Mouse (Mus musculus): ENCODE data around the gene Cyp4x1. TPM values are rescaled to one million over a fixed set of nuclear protein-coding genes. Genes with fewer than 3 reads are reported as not detected.
"Not testable (repeated sequence)": the region's sequence is repeated elsewhere in the genome, so short reads cannot be mapped to it uniquely, and the experiment has no call there.

Cyp4x1 gene
- under 1 TPM in 1 of 2 experiments, not detected in 1; 0.09 TPM for polyA plus RNA-seq (2017; shearing (Covaris generic))

GRCm38 (mm10) chr4:115133621-115134295, at the start of gene Cyp4x1:
TSS of gene Cyp4x1 (minus strand) at chr4:115134281.
- ATAC-seq = no peak

GRCm38 (mm10) chr4:115176201-115176600, 42.1 kb upstream of the Cyp4x1 start:
- not testable (repeated sequence) for ATAC-seq

GRCm38 (mm10) chr4:115174694-115175353, 40.7 kb upstream of the Cyp4x1 start:
- ATAC-seq = no peak

GRCm38 (mm10) chr4:115158963-115159362, 24.9 kb upstream of the Cyp4x1 start:
- ATAC-seq = not testable (repeated sequence)

- no peak for ATAC-seq
These were observed 20.6 kb upstream of the Cyp4x1 start for GRCm38 (mm10) chr4:115154723-115155122.

GRCm38 (mm10) chr4:115134296-115134630, 182 bp upstream of the Cyp4x1 start:
- no peak for ATAC-seq

- no peak for ATAC-seq
These were observed 996 bp downstream of the Cyp4x1 start for GRCm38 (mm10) chr4:115133085-115133484.

GRCm38 (mm10) chr4:115124713-115125112, 9.4 kb downstream of the Cyp4x1 start:
- no peak for ATAC-seq

GRCm38 (mm10) chr4:115123507-115123906, 10.6 kb downstream of the Cyp4x1 start:
- ATAC-seq = no peak

GRCm38 (mm10) chr4:115121608-115122007, 12.5 kb downstream of the Cyp4x1 start:
- no peak for ATAC-seq

- ATAC-seq = no peak
These were observed 12.9 kb downstream of the Cyp4x1 start for GRCm38 (mm10) chr4:115121162-115121561.

- ATAC-seq = no peak
These were observed 14.4 kb downstream of the Cyp4x1 start for GRCm38 (mm10) chr4:115119642-115120041.

GRCm38 (mm10) chr4:115113266-115113665, 20.8 kb downstream of the Cyp4x1 start:
- ATAC-seq = no peak

GRCm38 (mm10) chr4:115111167-115111566, 22.9 kb downstream of the Cyp4x1 start:
- no peak for ATAC-seq

- ATAC-seq = no peak
These were observed 30.6 kb downstream of the Cyp4x1 start for GRCm38 (mm10) chr4:115103510-115103909.

- ATAC-seq = peak; percentile 66
These were observed 32.4 kb downstream of the Cyp4x1 start for GRCm38 (mm10) chr4:115101682-115102081.

GRCm38 (mm10) chr4:115097146-115097496, 37.0 kb downstream of the Cyp4x1 start:
- ATAC-seq = no peak

- ATAC-seq = peak; percentile 56
These were observed 37.5 kb downstream of the Cyp4x1 start for GRCm38 (mm10) chr4:115096435-115097145.

GRCm38 (mm10) chr4:115095671-115096434, 38.2 kb downstream of the Cyp4x1 start:
- ATAC-seq = peak; percentile 48

- ATAC-seq = no peak
These were observed 40.0 kb downstream of the Cyp4x1 start for GRCm38 (mm10) chr4:115094056-115094455.

- ATAC-seq = no peak
These were observed 40.7 kb downstream of the Cyp4x1 start for GRCm38 (mm10) chr4:115093331-115093864.

GRCm38 (mm10) chr4:115091806-115092205, 42.3 kb downstream of the Cyp4x1 start:
- no peak for ATAC-seq

- ATAC-seq = no peak
These were observed 43.5 kb downstream of the Cyp4x1 start for GRCm38 (mm10) chr4:115090592-115090991.

Data from CD4-positive, CD25-positive, alpha-beta regulatory T cell, adult 4 months (primary cell).